Mouse (Mus musculus) liver, adult 2 months (tissue): Measurements from ENCODE around the gene Gfy. TPM values are rescaled to one million over a fixed set of nuclear protein-coding genes. Genes with fewer than 3 reads are reported as not detected.

ENCODE experiments used
- DNase-seq: peaks from one replicate; pipeline ENCODE4 v3.0.0-alpha.2; 2011; ENCODE audit warnings: low read depth, low spot score; ENCODE audit errors: extremely low read depth
- H3K27ac ChIP-seq: fragments of 200-500 bp; replicated peaks from 2 replicates; pipeline ENCODE4 v1.5.1; 2012; ENCODE audit warnings: low read depth, mild to moderate bottlenecking, control low read depth, inconsistent platforms, low read length; ENCODE audit not compliant: insufficient read depth
- H3K27me3 ChIP-seq: fragments of 200-500 bp; 2 replicates; pipeline ENCODE4 v1.6.1; 2012; ENCODE audit warnings: mild to moderate bottlenecking, moderate library complexity, low read length, inconsistent platforms; ENCODE audit not compliant: control insufficient read depth, insufficient read depth
- H3K36me3 ChIP-seq: fragments of 200-500 bp; 2 replicates; pipeline ENCODE4 v1.6.1; 2012; ENCODE audit warnings: low read length, inconsistent platforms; ENCODE audit not compliant: control insufficient read depth, insufficient read depth
- H3K4me1 ChIP-seq: fragments of 200-500 bp; 2 replicates; pipeline ENCODE4 v1.6.1; 2011; ENCODE audit warnings: low read length; ENCODE audit not compliant: control insufficient read depth, insufficient read depth
- H3K4me3 ChIP-seq: fragments of 200-500 bp; 2 replicates; pipeline ENCODE4 v1.5.1; 2011; ENCODE audit warnings: low read depth, mild to moderate bottlenecking, control low read depth, low read length, moderate library complexity; ENCODE audit not compliant: insufficient read depth
- H3K79me2 ChIP-seq: fragments of 200-500 bp; 2 replicates; pipeline ENCODE4 v1.6.1; 2012; ENCODE audit warnings: inconsistent platforms, mild to moderate bottlenecking, low read length, moderate library complexity; ENCODE audit not compliant: control insufficient read depth, insufficient read depth
- H3K9ac ChIP-seq: fragments of 200-500 bp; 2 replicates; pipeline ENCODE4 v1.6.1; 2012; ENCODE audit warnings: low read depth, mild to moderate bottlenecking, control low read depth, inconsistent platforms, low read length
- CTCF ChIP-seq: fragments of 200-500 bp; IDR thresholded peaks from 2 replicates; pipeline ENCODE4 v1.5.1; 2011; ENCODE audit warnings: low read depth, low read length, control low read depth
- POLR2A ChIP-seq: fragments of 200-500 bp; IDR thresholded peaks from 2 replicates; pipeline ENCODE4 v1.6.1; 2011; ENCODE audit warnings: low read length, control low read depth; ENCODE audit not compliant: insufficient read depth; ENCODE audit errors: extremely low read depth
- WGBS: fragments of 180-500 bp; shearing (Covaris S2); methylation state at CpG from one replicate; pipeline ENCODE4 v1.1.7; 2018; 5-methylcytosine and 5-hydroxymethylcytosine counted together
- polyA plus RNA-seq: library from polyadenylated mRNA; depleted of rRNA; stranded (reverse); fragments of >200 nt; gene quantifications from 2 replicates; pipeline ENCODE4 v1.2.3, GENCODE M21; 2012
- total RNA-seq: library from RNA; depleted of rRNA; stranded (reverse); fragments of >200 nt; gene quantifications from 2 replicates; pipeline ENCODE4 v1.2.3, GENCODE M21; 2014

Gfy gene
- total and polyA plus RNA-seq, 2 experiments, result not detected

- no peak for TF ChIP-seq POLR2A
- TF ChIP-seq CTCF, result no peak
- WGBS, result 92% methylated on average over 3 of the region's 3 CpGs
- H3K27me3 ChIP-seq, result peaks cover 29% of the 10 kb centered on the region; the same call in 1 of the 2 replicates
Measured at GRCm38 (mm10) chr7:45169495-45169894, 9.9 kb downstream of the Gfy start.

GRCm38 (mm10) chr7:45168656-45169055 is 10.7 kb downstream of the Gfy start:
- no peak overlapping the region for H3K27ac ChIP-seq
- no peaks in the 10 kb centered on the region for H3K36me3 ChIP-seq
- H3K79me2 ChIP-seq, result no peaks in the 10 kb centered on the region
- H3K4me3 ChIP-seq, result no peak overlapping the region
- no peak for DNase-seq
- H3K27me3 ChIP-seq, result peaks cover 29% of the 10 kb centered on the region; the same call in 1 of the 2 replicates
- TF ChIP-seq CTCF (no peak), POLR2A (no peak)
- H3K4me1 ChIP-seq, result no peaks in the 10 kb centered on the region
- WGBS, result 10% methylated on average over 24 of the region's 24 CpGs
- H3K9ac ChIP-seq, result no peak overlapping the region

More at GRCm38 (mm10) chr7:45169495-45169894, 9.9 kb downstream of the Gfy start:
- Histone ChIP-seq H3K36me3 (no peaks in the 10 kb centered on the region), H3K79me2 (no peaks in the 10 kb centered on the region), H3K27ac (no peak overlapping the region), H3K9ac (no peak overlapping the region), H3K4me3 (no peak overlapping the region), H3K4me1 (no peaks in the 10 kb centered on the region)
- no peak for DNase-seq

- no peak for DNase-seq
- Histone ChIP-seq H3K27ac (no peak overlapping the region), H3K27me3 (peaks cover 29% of the 10 kb centered on the region; the same call in 1 of the 2 replicates), H3K36me3 (no peaks in the 10 kb centered on the region), H3K4me1 (no peaks in the 10 kb centered on the region), H3K9ac (no peak overlapping the region), H3K79me2 (no peaks in the 10 kb centered on the region), H3K4me3 (no peak overlapping the region)
- 9% methylated on average over 19 of the region's 19 CpGs for WGBS
- TF ChIP-seq CTCF (no peak), POLR2A (no peak)
Measured at GRCm38 (mm10) chr7:45167761-45168445, 11.5 kb downstream of the Gfy start.

GRCm38 (mm10) chr7:45166950-45167401 is 12.4 kb downstream of the Gfy start:
- 42% methylated on average over 10 of the region's 10 CpGs for WGBS
- Histone ChIP-seq H3K79me2 (no peaks in the 10 kb centered on the region), H3K27ac (no peak overlapping the region), H3K27me3 (peaks cover 29% of the 10 kb centered on the region; the same call in 1 of the 2 replicates), H3K36me3 (no peaks in the 10 kb centered on the region), H3K4me3 (no peak overlapping the region), H3K9ac (no peak overlapping the region), H3K4me1 (no peaks in the 10 kb centered on the region)
- TF ChIP-seq POLR2A (no peak), CTCF (no peak)
- DNase-seq, result no peak

GRCm38 (mm10) chr7:45165701-45166100 is 13.7 kb downstream of the Gfy start:
- TF ChIP-seq POLR2A, result no peak
- TF ChIP-seq CTCF, result no peak
- Histone ChIP-seq H3K27ac (no peak overlapping the region), H3K4me1 (0 out of 2 replicates have a peak, but pooled peaks cover 3% of the 10 kb centered on the region), H3K9ac (no peak overlapping the region), H3K36me3 (no peaks in the 10 kb centered on the region), H3K4me3 (no peak overlapping the region), H3K27me3 (peaks cover 29% of the 10 kb centered on the region; the same call in 1 of the 2 replicates), H3K79me2 (no peaks in the 10 kb centered on the region)
- no peak for DNase-seq
- WGBS, result 53% methylated on average over 11 of the region's 11 CpGs

- 72% methylated on average over 5 of the region's 5 CpGs for WGBS
- DNase-seq, result no peak
- 0 out of 2 replicates have a peak, but pooled peaks cover 3% of the 10 kb centered on the region for H3K4me1 ChIP-seq
- no peak for TF ChIP-seq CTCF
- TF ChIP-seq POLR2A, result no peak
- no peaks in the 10 kb centered on the region for H3K79me2 ChIP-seq
- no peak overlapping the region for H3K27ac ChIP-seq
- H3K36me3 ChIP-seq, result no peaks in the 10 kb centered on the region
- H3K27me3 ChIP-seq, result peaks cover 28% of the 10 kb centered on the region; the same call in 1 of the 2 replicates
- H3K9ac ChIP-seq, result no peak overlapping the region
- no peak overlapping the region for H3K4me3 ChIP-seq
Measured at GRCm38 (mm10) chr7:45164833-45165232, 14.5 kb downstream of the Gfy start.
